Mouse (Mus musculus) midbrain, embryonic 13.5 days (tissue): ENCODE measurements around the gene Obsl1. TPM values are rescaled to one million over a fixed set of nuclear protein-coding genes. Genes with fewer than 3 reads are reported as not detected.

ENCODE experiments used
- polyA plus RNA-seq: library from polyadenylated mRNA; unstranded; fragments of >200 nt; fragmentation: Nextera tagmentation; extraction: Ambion mirVana; gene quantifications from 2 replicates; pipeline ENCODE4 v1.2.1, GENCODE M21; 2015

Gene Obsl1
- polyA plus RNA-seq, 1 experiment from 2014 or later = 25.7 TPM

Other genes with a start within 250 kb of the Obsl1 start
- gene Ptprn, start 241.9 kb downstream of the Obsl1 start, polyA plus RNA-seq = 11.1 and 14.0 TPM in 2 replicates
- gene Resp18, start 228.0 kb downstream of the Obsl1 start, polyA plus RNA-seq = 97.4 and 99.9 TPM in 2 replicates
- gene Dnpep, start 188.5 kb downstream of the Obsl1 start, polyA plus RNA-seq = 155 and 161 TPM in 2 replicates
- gene Des, start 146.1 kb downstream of the Obsl1 start, polyA plus RNA-seq = 0.84 and 1.1 TPM in 2 replicates
- 11.2 and 12.8 TPM in 2 replicates for gene Speg, start 131.2 kb downstream of the Obsl1 start, polyA plus RNA-seq
- 78.4 and 88.8 TPM in 2 replicates for gene Gmppa, start 70.5 kb downstream of the Obsl1 start, polyA plus RNA-seq
- gene Asic4, start 56.0 kb downstream of the Obsl1 start, polyA plus RNA-seq = 57.3 and 81.6 TPM in 2 replicates
- gene Chpf, start 27.1 kb downstream of the Obsl1 start, polyA plus RNA-seq = 25.1 and 28.7 TPM in 2 replicates
- 46.1 and 47.3 TPM in 2 replicates for gene Tmem198, start 26.9 kb downstream of the Obsl1 start, polyA plus RNA-seq
- gene Inha, start 625 bp upstream of the Obsl1 start, polyA plus RNA-seq = 8.5 and 12.5 TPM in 2 replicates
- 20.0 and 23.6 TPM in 2 replicates for gene Stk11ip, start 15.1 kb upstream of the Obsl1 start, polyA plus RNA-seq
- 35.5 and 42.9 TPM in 2 replicates for gene Slc4a3, start 39.8 kb upstream of the Obsl1 start, polyA plus RNA-seq